Comparison of ENCODE assay signal across 8 mouse cellular contexts in genomic region chr9:7914487-7914886, GRCm38 (mm10). TPM values are rescaled to one million over a fixed set of nuclear protein-coding genes. Genes with fewer than 3 reads are reported as not detected.
DNase-seq lines count a peak whose midpoint lies in the region; ATAC-seq and TF ChIP-seq lines count a peak whose summit lies in the region.

No protein-coding gene starts in this region.

- peak overlapping the region; percentile 20 to 62; a peak in 3 of 4 replicates for H3K4me3 ChIP-seq in ES-E14 (ENCODE audit: insufficient read depth in 1 of 2, low read depth in 1 of 2, low read length in 2 of 2, poor library complexity in 1 of 2, severe bottlenecking in 1 of 2)
- H3K4me3 ChIP-seq in brown adipose tissue, adult 24 weeks (ENCODE audit: insufficient read depth, low read depth, low read length), result peak overlapping the region; percentile 23; the same call in 1 of the 2 replicates
- H3K4me3 ChIP-seq in heart, embryonic 16.5 days (ENCODE audit: low read length), result peak overlapping the region; percentile 45
- no peak overlapping the region for H3K4me3 ChIP-seq in kidney, postnatal 0 days (replicated peaks; ENCODE audit: low read depth, low read length)

- ATAC-seq in heart, embryonic 16.5 days (replicated peaks; ENCODE audit: extremely low read depth, insufficient read depth, low FRiP score), result peak; percentile 94
- peak; percentile 93 for ATAC-seq in kidney, postnatal 0 days (replicated peaks; ENCODE audit: low FRiP score, low read depth)

- no peaks in the 10 kb centered on the region for H3K27me3 ChIP-seq in heart, embryonic 16.5 days (ENCODE audit: control insufficient read depth, insufficient read depth, low read length)
- H3K27me3 ChIP-seq in kidney, postnatal 0 days (ENCODE audit: insufficient read depth, low read length), result no peaks in the 10 kb centered on the region

- WGBS in heart, embryonic 16.5 days, result 3% methylated on average over 11 of the region's 11 CpGs
- 4% methylated on average over 11 of the region's 11 CpGs for WGBS in kidney, postnatal 0 days

- peak overlapping the region; percentile 9; the same call in 1 of the 2 replicates for H3K27ac ChIP-seq in ES-E14 (ENCODE audit: insufficient read depth, low read depth, low read length, poor library complexity, severe bottlenecking)
- peak overlapping the region; percentile 66; the same call in 1 of the 2 replicates for H3K27ac ChIP-seq in brown adipose tissue, adult 24 weeks (replicated peaks; ENCODE audit: low read depth, low read length)
- H3K27ac ChIP-seq in heart, embryonic 16.5 days (ENCODE audit: low read length), result peak overlapping the region; percentile 68
- no peak overlapping the region for H3K27ac ChIP-seq in kidney, postnatal 0 days

- peaks cover 2% of the 10 kb centered on the region; the same call in 1 of the 2 replicates for H3K36me3 ChIP-seq in ES-E14 (ENCODE audit: control insufficient read depth, insufficient read depth, low read length, poor library complexity, severe bottlenecking)
- no peaks in the 10 kb centered on the region for H3K36me3 ChIP-seq in heart, embryonic 16.5 days (ENCODE audit: control insufficient read depth, insufficient read depth)
- H3K36me3 ChIP-seq in kidney, postnatal 0 days (ENCODE audit: insufficient read depth, low read length), result no peaks in the 10 kb centered on the region

- H3K9me3 ChIP-seq in ES-E14 (ENCODE audit: control insufficient read depth, insufficient read depth, low read depth, low read length), result no peaks in the 10 kb centered on the region
- H3K9me3 ChIP-seq in heart, embryonic 16.5 days (replicated peaks; ENCODE audit: control insufficient read depth, low read length), result no peaks in the 10 kb centered on the region
- no peaks in the 10 kb centered on the region for H3K9me3 ChIP-seq in kidney, postnatal 0 days (replicated peaks; ENCODE audit: low read length)

- TF ChIP-seq CTCF in kidney, postnatal 0 days (IDR thresholded peaks at IDR 0.05; ENCODE audit: low read depth), result peak; percentile 64

- H3K9ac ChIP-seq in ES-E14 (ENCODE audit: insufficient read depth, low read depth, low read length, poor library complexity, severe bottlenecking), result peak overlapping the region; percentile 34; the same call in 1 of the 2 replicates
- H3K9ac ChIP-seq in heart, embryonic 16.5 days (ENCODE audit: low read length), result peak overlapping the region; percentile 67
- H3K9ac ChIP-seq in kidney, postnatal 0 days (ENCODE audit: low read depth, low read length), result no peak overlapping the region

- DNase-seq in ES-E14 (ENCODE audit: low read depth, low spot score), result peak; percentile 75
- peak; percentile 76 for DNase-seq in fibroblast of lung, adult 2 months (ENCODE audit: low read depth)
- peak; percentile 90 for DNase-seq in kidney, postnatal 0 days (ENCODE audit: low spot score)
- DNase-seq in lung, postnatal 10 days, result peak; percentile 74
- DNase-seq in retina, postnatal 1 day, result peak; percentile 91
- DNase-seq in MN1 (ENCODE audit: low spot score), result no peak

- H3K4me2 ChIP-seq in heart, embryonic 16.5 days (ENCODE audit: low read depth, low read length), result peak overlapping the region; percentile 77
- peak overlapping the region; percentile 30 for H3K4me2 ChIP-seq in kidney, postnatal 0 days (ENCODE audit: low read length)

- in situ Hi-C loops in ES-E14 (cut with MboI; ENCODE audit: low sequenced_read_pairs in 2 of 2, unreplicated experiment in 2 of 2), result no loop called here

- H3K4me1 ChIP-seq in ES-E14 (ENCODE audit: control insufficient read depth in 2 of 2, insufficient read depth in 2 of 2, low read length in 2 of 2, poor library complexity in 1 of 2), result peaks cover 0 to 7% of the 10 kb centered on the region in 2 experiments; a peak in 3 of 4 replicates
- H3K4me1 ChIP-seq in brown adipose tissue, adult 24 weeks (ENCODE audit: control insufficient read depth, insufficient read depth, insufficient read length, low read length), result no peaks in the 10 kb centered on the region
- peaks cover 3% of the 10 kb centered on the region; the same call in 1 of the 2 replicates for H3K4me1 ChIP-seq in heart, embryonic 16.5 days (ENCODE audit: control insufficient read depth, insufficient read depth, low read length)
- H3K4me1 ChIP-seq in kidney, postnatal 0 days (replicated peaks; ENCODE audit: insufficient read depth, low read length), result no peaks in the 10 kb centered on the region

TF ChIP-seq in ES-E14, 5 proteins besides CTCF, POLR2A, EP300 and RAD21:
- TF ChIP-seq ZNF384 (IDR thresholded peaks at IDR 0.05; ENCODE audit: low read depth, low read length) (no peak), ZC3H11A (IDR thresholded peaks at IDR 0.05; ENCODE audit: borderline replicate concordance, low read depth, low read length) (no peak), HCFC1 (IDR thresholded peaks at IDR 0.05; ENCODE audit: borderline replicate concordance, insufficient read depth, low read length) (no peak), MAFK (IDR thresholded peaks at IDR 0.05; ENCODE audit: insufficient read depth, low read depth, low read length) (no peak), CHD2 (IDR thresholded peaks at IDR 0.05; ENCODE audit: low read depth, low read length) (no peak)
TF ChIP-seq in ES-E14: peak in this region for 0.

RNA-seq across cellular contexts. Expression of gene Birc3, which starts 41.5 kb away (rescaled TPM):
- total RNA-seq in ES-E14 (2012; rRNA removed), result 4.0 and 4.6 TPM in 2 replicates
- 12.6 and 14.9 TPM in 2 replicates for polyA plus RNA-seq in brown adipose tissue, adult 24 weeks (2012; ENCODE audit: insufficient read depth, insufficient read length, missing spikeins)
- 7.3 and 10.0 TPM in 2 replicates for polyA plus RNA-seq in heart, embryonic 16.5 days (2015; fragmentation: Nextera tagmentation; extraction: Ambion mirVana)
- polyA plus RNA-seq in kidney, postnatal 0 days (2015; fragmentation: Nextera tagmentation; extraction: Ambion mirVana), result 5.3 and 7.2 TPM in 2 replicates
